Mouse (Mus musculus): ENCODE measurements at regions not wholly inside any gene's neighbourhood (a gene's known extent, or its start where the extent isn't known, plus 50 kb on each side); places are given as distances from the start of the nearest gene placed in this dataset.
A peak's percentile ranks its signal among the peaks of the same experiment; 100 is the strongest.

DNA sequence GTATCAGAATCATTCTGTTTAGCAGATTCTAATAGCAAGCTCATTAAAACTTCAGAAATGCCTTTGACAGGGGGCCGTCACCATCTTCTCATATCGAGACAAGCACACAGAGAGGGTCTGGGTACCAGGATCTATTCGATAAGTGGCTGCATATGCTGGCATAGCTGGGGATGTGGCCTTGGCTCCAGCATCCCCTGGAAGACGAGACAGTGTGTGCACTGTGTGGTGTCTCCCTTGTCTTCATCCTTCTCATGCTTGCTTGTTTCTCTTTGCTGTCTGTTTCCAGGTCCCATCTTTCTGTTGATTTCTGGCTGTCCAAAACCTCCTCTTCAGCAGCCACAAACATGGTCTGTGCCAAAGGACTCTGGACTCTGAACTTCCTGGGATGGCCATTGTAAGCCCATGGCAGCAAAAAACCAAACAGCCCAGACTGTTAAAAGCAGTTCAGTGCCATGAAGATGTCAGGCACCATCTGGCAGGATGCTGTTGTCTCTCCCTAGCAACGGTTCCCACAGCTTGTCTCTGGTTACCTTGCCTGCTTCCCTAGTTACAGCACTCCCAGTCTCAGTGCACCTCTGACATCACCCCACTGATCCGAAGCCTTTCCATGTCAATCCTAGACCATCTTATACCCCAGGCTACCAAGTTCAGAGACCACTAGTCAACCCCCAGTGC, 56.5 kb downstream of the Kctd12 start:
- Histone ChIP-seq H3K4me1 (ENCODE audit: control insufficient read depth, insufficient read depth, low read length) (peaks cover 6% of the 10 kb centered on the region), H3K27ac (ENCODE audit: insufficient read depth, low read length) (no peak overlapping the region), H3K4me3 (replicated peaks; ENCODE audit: insufficient read depth, low read depth, low read length) (no peak overlapping the region), H3K27me3 (ENCODE audit: control insufficient read depth, insufficient read depth, low read length) (no peaks in the 10 kb centered on the region)
- TF ChIP-seq CTCF (IDR thresholded peaks at IDR 0.05; ENCODE audit: borderline replicate concordance, insufficient read depth, low read depth, low read length) (no peak), POLR2A (IDR thresholded peaks at IDR 0.05; ENCODE audit: borderline replicate concordance, insufficient read depth, low read length) (no peak)
- WGBS = 25% methylated on average over 6 of the region's 6 CpGs
- peak; percentile 35 to 65 for DNase-seq

- no peak for TF ChIP-seq POLR2A (IDR thresholded peaks at IDR 0.05; ENCODE audit: borderline replicate concordance, insufficient read depth, low read length)
- no peak for TF ChIP-seq CTCF (IDR thresholded peaks at IDR 0.05; ENCODE audit: borderline replicate concordance, insufficient read depth, low read depth, low read length)
- Histone ChIP-seq H3K4me3 (replicated peaks; ENCODE audit: insufficient read depth, low read depth, low read length) (no peak overlapping the region), H3K27ac (ENCODE audit: insufficient read depth, low read length) (no peak overlapping the region), H3K27me3 (ENCODE audit: control insufficient read depth, insufficient read depth, low read length) (no peaks in the 10 kb centered on the region), H3K4me1 (ENCODE audit: control insufficient read depth, insufficient read depth, low read length) (peaks cover 6% of the 10 kb centered on the region)
- WGBS = 94% methylated on average over 4 of the region's 4 CpGs
- DNase-seq = no peak
These were observed 57.8 kb downstream of the Kctd12 start for GRCm38 (mm10) chr14:102924674-102925073.

DNA sequence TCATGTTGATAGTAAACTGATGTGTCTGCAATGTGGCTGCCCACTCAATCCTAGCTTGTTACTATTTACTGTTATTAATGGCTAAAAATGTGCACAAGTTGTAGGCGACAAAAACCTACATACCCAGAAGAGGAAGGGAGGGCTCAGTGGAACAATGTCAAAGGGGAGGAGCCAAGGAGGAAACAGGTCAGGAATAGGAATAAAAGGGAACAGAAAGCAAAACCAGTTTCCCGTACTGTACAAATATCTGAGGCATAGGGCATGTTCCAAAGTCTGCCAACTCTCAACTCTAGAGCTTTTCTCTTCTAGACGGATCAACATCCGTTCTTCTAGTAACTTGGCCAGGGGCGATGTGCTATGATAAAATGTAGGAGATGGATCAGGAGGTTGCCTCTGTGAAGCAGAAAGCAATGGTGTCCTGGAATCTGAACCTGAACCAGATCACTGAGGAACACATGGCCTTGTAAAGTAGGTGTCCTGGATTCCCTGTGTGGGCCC, 59.9 kb downstream of the Kctd12 start:
- no peak for DNase-seq
- 93% methylated on average over 5 of the region's 5 CpGs for WGBS
- Histone ChIP-seq H3K27me3 (ENCODE audit: control insufficient read depth, insufficient read depth, low read length) (no peaks in the 10 kb centered on the region), H3K4me1 (ENCODE audit: control insufficient read depth, insufficient read depth, low read length) (peaks cover 6% of the 10 kb centered on the region), H3K4me3 (replicated peaks; ENCODE audit: insufficient read depth, low read depth, low read length) (no peak overlapping the region), H3K27ac (ENCODE audit: insufficient read depth, low read length) (no peak overlapping the region)
- no peak for TF ChIP-seq CTCF (IDR thresholded peaks at IDR 0.05; ENCODE audit: borderline replicate concordance, insufficient read depth, low read depth, low read length)
- TF ChIP-seq POLR2A (IDR thresholded peaks at IDR 0.05; ENCODE audit: borderline replicate concordance, insufficient read depth, low read length) = no peak

DNA sequence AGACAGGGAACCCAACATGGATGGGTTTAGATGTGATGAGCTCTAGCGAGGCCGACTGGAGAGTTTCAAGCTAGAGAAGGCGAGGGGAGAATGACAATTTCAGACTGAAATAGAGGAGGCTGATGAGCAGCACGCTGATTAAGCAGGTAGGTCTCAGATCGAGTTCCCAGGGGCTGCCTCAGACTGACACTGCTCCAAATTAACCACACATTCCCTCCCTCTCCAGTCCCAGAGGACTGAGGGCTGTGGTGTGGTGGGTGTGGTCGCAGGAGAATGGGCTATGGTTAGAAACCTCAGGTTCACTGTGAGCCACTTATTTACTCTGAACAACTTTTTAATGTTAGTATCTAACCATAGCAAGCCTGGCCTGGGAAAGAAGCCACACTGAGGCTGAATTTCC, 62.0 kb downstream of the Kctd12 start:
- Histone ChIP-seq H3K4me3 (replicated peaks; ENCODE audit: insufficient read depth, low read depth, low read length) (no peak overlapping the region), H3K27ac (ENCODE audit: insufficient read depth, low read length) (no peak overlapping the region), H3K27me3 (ENCODE audit: control insufficient read depth, insufficient read depth, low read length) (no peaks in the 10 kb centered on the region), H3K4me1 (ENCODE audit: control insufficient read depth, insufficient read depth, low read length) (peaks cover 7% of the 10 kb centered on the region)
- no peak for TF ChIP-seq POLR2A (IDR thresholded peaks at IDR 0.05; ENCODE audit: borderline replicate concordance, insufficient read depth, low read length)
- TF ChIP-seq CTCF (IDR thresholded peaks at IDR 0.05; ENCODE audit: borderline replicate concordance, insufficient read depth, low read depth, low read length) = no peak
- DNase-seq = no peak
- WGBS = 92% methylated on average over 6 of the region's 6 CpGs

- TF ChIP-seq CTCF (IDR thresholded peaks at IDR 0.05; ENCODE audit: borderline replicate concordance, insufficient read depth, low read depth, low read length) (no peak), POLR2A (IDR thresholded peaks at IDR 0.05; ENCODE audit: borderline replicate concordance, insufficient read depth, low read length) (no peak)
- no peaks in the 10 kb centered on the region for H3K27me3 ChIP-seq (ENCODE audit: control insufficient read depth, insufficient read depth, low read length)
- peaks cover 7% of the 10 kb centered on the region for H3K4me1 ChIP-seq (ENCODE audit: control insufficient read depth, insufficient read depth, low read length)
- DNase-seq = no peak
- no peak overlapping the region for H3K4me3 ChIP-seq (replicated peaks; ENCODE audit: insufficient read depth, low read depth, low read length)
- 52% methylated on average over 7 of the region's 7 CpGs for WGBS
- H3K27ac ChIP-seq (ENCODE audit: insufficient read depth, low read length) = no peak overlapping the region
These were observed 63.1 kb downstream of the Kctd12 start for GRCm38 (mm10) chr14:102919261-102919801.

DNA sequence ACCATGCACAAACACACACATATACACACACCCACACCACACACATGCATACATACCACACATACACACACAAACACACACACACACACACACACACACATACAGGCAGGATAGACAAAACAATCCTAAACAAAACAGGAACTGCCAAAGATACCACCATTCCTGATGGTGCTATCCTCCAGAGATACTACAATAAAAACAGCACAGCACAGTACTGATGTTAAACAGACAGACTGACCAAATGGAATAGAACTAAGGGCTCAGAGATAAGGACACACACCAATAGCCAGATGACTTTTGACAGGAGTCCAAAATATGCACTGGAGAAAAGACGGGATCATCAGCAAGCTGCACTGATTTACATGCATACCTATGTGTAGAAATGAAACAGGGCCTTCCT, 64.5 kb downstream of the Kctd12 start:
- WGBS = 73% methylated on average over 1 of the region's 1 CpGs
- TF ChIP-seq POLR2A (IDR thresholded peaks at IDR 0.05; ENCODE audit: borderline replicate concordance, insufficient read depth, low read length) (no peak), CTCF (IDR thresholded peaks at IDR 0.05; ENCODE audit: borderline replicate concordance, insufficient read depth, low read depth, low read length) (no peak)

DNA sequence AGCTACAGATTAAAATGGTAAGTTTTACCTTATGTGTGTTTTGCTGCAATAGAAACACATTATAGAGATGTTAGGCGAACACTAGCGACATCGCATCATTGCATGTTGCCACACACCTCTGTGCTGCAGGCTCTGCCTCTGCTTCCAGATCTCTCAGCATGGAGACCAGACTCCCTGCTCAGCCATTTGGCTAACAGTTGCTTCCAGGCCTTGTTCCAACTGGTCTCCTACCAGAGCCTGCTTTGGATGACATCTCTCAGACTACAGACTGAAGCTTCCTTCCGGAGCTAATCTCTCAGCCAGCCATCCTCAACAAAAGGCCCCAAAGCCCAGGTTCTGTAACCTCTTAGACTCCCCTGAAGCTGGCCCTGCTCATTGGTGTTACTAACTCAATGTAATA, 66.5 kb downstream of the Kctd12 start:
- peaks cover 7% of the 10 kb centered on the region for H3K4me1 ChIP-seq (ENCODE audit: control insufficient read depth, insufficient read depth, low read length)
- H3K27me3 ChIP-seq (ENCODE audit: control insufficient read depth, insufficient read depth, low read length) = no peaks in the 10 kb centered on the region
- DNase-seq = peak; percentile 70 to 86
- TF ChIP-seq POLR2A (IDR thresholded peaks at IDR 0.05; ENCODE audit: borderline replicate concordance, insufficient read depth, low read length) (no peak), CTCF (IDR thresholded peaks at IDR 0.05; ENCODE audit: borderline replicate concordance, insufficient read depth, low read depth, low read length) (no peak)
- no peak overlapping the region for H3K27ac ChIP-seq (ENCODE audit: insufficient read depth, low read length)
- no peak overlapping the region for H3K4me3 ChIP-seq (replicated peaks; ENCODE audit: insufficient read depth, low read depth, low read length)
- WGBS = 12% methylated on average over 4 of the region's 4 CpGs

More for the DNA sequence above, 64.5 kb downstream of the Kctd12 start:
- no peak for DNase-seq
- no peaks in the 10 kb centered on the region for H3K27me3 ChIP-seq (ENCODE audit: control insufficient read depth, insufficient read depth, low read length)
- peaks cover 7% of the 10 kb centered on the region for H3K4me1 ChIP-seq (ENCODE audit: control insufficient read depth, insufficient read depth, low read length)
- no peak overlapping the region for H3K4me3 ChIP-seq (replicated peaks; ENCODE audit: insufficient read depth, low read depth, low read length)
- H3K27ac ChIP-seq (ENCODE audit: insufficient read depth, low read length) = no peak overlapping the region

DNA sequence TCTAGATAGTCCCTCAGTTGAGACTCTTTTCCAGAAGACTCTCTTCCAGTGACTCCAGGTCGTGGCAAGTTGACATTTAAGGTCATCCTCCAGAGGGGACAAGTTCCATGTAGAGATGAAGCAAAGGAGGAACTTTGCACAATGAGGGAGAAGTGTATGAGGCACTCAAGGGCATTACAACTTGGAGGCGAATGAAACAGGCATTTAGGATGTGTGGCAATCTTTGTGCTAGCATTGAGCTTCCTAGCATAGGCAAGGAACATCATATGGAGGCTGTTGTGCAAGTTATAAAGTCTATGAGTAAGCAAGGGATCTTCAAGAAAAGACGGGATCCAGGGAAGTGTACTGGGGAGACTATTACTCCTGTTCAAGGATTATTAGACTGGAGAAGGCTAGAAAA, 70.9 kb downstream of the Kctd12 start:
- TF ChIP-seq CTCF (IDR thresholded peaks at IDR 0.05; ENCODE audit: borderline replicate concordance, insufficient read depth, low read depth, low read length) = no peak
- TF ChIP-seq POLR2A (IDR thresholded peaks at IDR 0.05; ENCODE audit: borderline replicate concordance, insufficient read depth, low read length) = no peak
- no peak overlapping the region for H3K27ac ChIP-seq (ENCODE audit: insufficient read depth, low read length)
- DNase-seq = no peak
- 87% methylated on average over 3 of the region's 3 CpGs for WGBS
- H3K27me3 ChIP-seq (ENCODE audit: control insufficient read depth, insufficient read depth, low read length) = no peaks in the 10 kb centered on the region
- peaks cover 13% of the 10 kb centered on the region for H3K4me1 ChIP-seq (ENCODE audit: control insufficient read depth, insufficient read depth, low read length)
- no peak overlapping the region for H3K4me3 ChIP-seq (replicated peaks; ENCODE audit: insufficient read depth, low read depth, low read length)

Measured in cerebellum, adult 2 months (tissue).